Mouse (Mus musculus) limb, embryonic 10.5 days (tissue): ENCODE results near the gene Slc24a4. TPM values are rescaled to one million over a fixed set of nuclear protein-coding genes. Genes with fewer than 3 reads are reported as not detected.

Experiments used
- DNase-seq: peaks from one replicate; pipeline ENCODE4 v3.0.0-alpha.2; 2017; ENCODE audit warnings: low spot score
- H3K27ac ChIP-seq: fragments of 300-500 bp; sonication (generic); 2 replicates; pipeline ENCODE4 v1.5.1; 2016; ENCODE audit warnings: mild to moderate bottlenecking
- H3K27me3 ChIP-seq: fragments of 300-500 bp; sonication (generic); 2 replicates; pipeline ENCODE4 v1.6.1; 2016; ENCODE audit warnings: low read depth, mild to moderate bottlenecking; ENCODE audit not compliant: poor library complexity, severe bottlenecking
- H3K36me3 ChIP-seq: fragments of 300-500 bp; sonication (generic); 2 replicates; pipeline ENCODE4 v1.6.1; 2016; ENCODE audit warnings: mild to moderate bottlenecking, moderate library complexity
- H3K4me1 ChIP-seq: fragments of 300-500 bp; sonication (generic); 2 replicates; pipeline ENCODE4 v1.6.1; 2016
- H3K4me3 ChIP-seq: fragments of 300-500 bp; sonication (generic); 2 replicates; pipeline ENCODE4 v1.5.1; 2016; ENCODE audit warnings: mild to moderate bottlenecking, moderate library complexity
- H3K9me3 ChIP-seq: fragments of 300-500 bp; sonication (generic); replicated peaks from 2 replicates; pipeline ENCODE4 v1.6.1; 2016; ENCODE audit warnings: mild to moderate bottlenecking
- WGBS: fragments of 180-500 bp; shearing (Covaris S2); methylation state at CpG from one replicate; pipeline ENCODE4 v1.1.7; 2016; 5-methylcytosine and 5-hydroxymethylcytosine counted together
- polyA plus RNA-seq: library from polyadenylated mRNA; unstranded; fragments of >200 nt; fragmentation: Nextera tagmentation; extraction: Ambion mirVana; gene quantifications from 2 replicates; pipeline ENCODE4 v1.2.1, GENCODE M21; 2016

Gene Slc24a4
- polyA plus RNA-seq, 1 experiment from 2014 or later: not detected

- Histone ChIP-seq H3K4me1 (peaks cover 21% of the 10 kb centered on the region), H3K27ac (peak overlapping the region; percentile 5; the same call in 1 of the 2 replicates), H3K4me3 (peak overlapping the region; percentile 58), H3K27me3 (peaks cover 79% of the 10 kb centered on the region), H3K9me3 (no peaks in the 10 kb centered on the region), H3K36me3 (no peaks in the 10 kb centered on the region)
- peak; percentile 74 for DNase-seq
- 1% methylated on average over 73 of the region's 73 CpGs for WGBS
Measured at GRCm38 (mm10) chr12:102128791-102129507, 416 bp downstream of the Slc24a4 start.

- Histone ChIP-seq H3K27me3 (peaks cover 79% of the 10 kb centered on the region), H3K4me1 (peaks cover 21% of the 10 kb centered on the region), H3K9me3 (no peaks in the 10 kb centered on the region), H3K4me3 (peak overlapping the region; percentile 58), H3K27ac (no peak overlapping the region), H3K36me3 (no peaks in the 10 kb centered on the region)
- DNase-seq: no peak
- WGBS: 4% methylated on average over 14 of the region's 14 CpGs
Measured at GRCm38 (mm10) chr12:102129508-102130030, 1.0 kb downstream of the Slc24a4 start.

GRCm38 (mm10) chr12:102139710-102140109, 11.2 kb downstream of the Slc24a4 start:
- DNase-seq: no peak
- Histone ChIP-seq H3K27ac (no peak overlapping the region), H3K36me3 (no peaks in the 10 kb centered on the region), H3K4me1 (no peaks in the 10 kb centered on the region), H3K27me3 (no peaks in the 10 kb centered on the region), H3K9me3 (no peaks in the 10 kb centered on the region), H3K4me3 (no peak overlapping the region)
- 89% methylated on average over 10 of the region's 10 CpGs for WGBS

- no peaks in the 10 kb centered on the region for H3K27me3 ChIP-seq
- no peak overlapping the region for H3K4me3 ChIP-seq
- H3K36me3 ChIP-seq: no peaks in the 10 kb centered on the region
- WGBS: 73% methylated on average over 5 of the region's 5 CpGs
- no peaks in the 10 kb centered on the region for H3K9me3 ChIP-seq
- no peaks in the 10 kb centered on the region for H3K4me1 ChIP-seq
- H3K27ac ChIP-seq: no peak overlapping the region
- no peak for DNase-seq
Measured at GRCm38 (mm10) chr12:102141330-102141729, 12.8 kb downstream of the Slc24a4 start.

- no peaks in the 10 kb centered on the region for H3K27me3 ChIP-seq
- 52% methylated on average over 4 of the region's 4 CpGs for WGBS
Measured at GRCm38 (mm10) chr12:102147678-102148077, 19.1 kb downstream of the Slc24a4 start.

DNA sequence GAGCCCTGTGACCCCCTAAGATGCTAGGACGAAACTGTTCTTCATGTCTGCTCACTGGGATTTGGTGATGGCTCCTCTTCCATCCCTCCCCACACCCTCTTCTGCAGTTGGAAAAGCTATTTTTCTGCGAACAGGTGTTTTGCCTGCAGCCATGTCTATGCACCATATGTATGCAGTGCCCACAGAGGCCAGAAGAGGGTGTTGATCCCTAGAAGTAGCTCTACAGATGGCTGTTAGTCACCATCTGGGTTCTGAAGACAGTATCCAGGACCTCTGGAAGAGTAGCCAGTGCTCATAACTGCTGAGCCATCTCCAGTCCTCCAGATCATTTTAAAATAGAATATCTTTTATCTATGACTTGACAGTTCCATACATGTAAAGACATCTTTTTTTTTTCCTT, 20.2 kb downstream of the Slc24a4 start:
- Histone ChIP-seq H3K27ac (no peak overlapping the region), H3K4me1 (peaks cover 4% of the 10 kb centered on the region), H3K36me3 (no peaks in the 10 kb centered on the region), H3K9me3 (no peaks in the 10 kb centered on the region), H3K4me3 (no peak overlapping the region), H3K27me3 (no peaks in the 10 kb centered on the region)
- no peak for DNase-seq
- 88% methylated on average over 2 of the region's 2 CpGs for WGBS

More at GRCm38 (mm10) chr12:102147678-102148077, 19.1 kb downstream of the Slc24a4 start:
- no peaks in the 10 kb centered on the region for H3K36me3 ChIP-seq
- no peak overlapping the region for H3K4me3 ChIP-seq
- peaks cover 4% of the 10 kb centered on the region for H3K4me1 ChIP-seq
- H3K27ac ChIP-seq: no peak overlapping the region
- H3K9me3 ChIP-seq: no peaks in the 10 kb centered on the region
- DNase-seq: no peak

DNA sequence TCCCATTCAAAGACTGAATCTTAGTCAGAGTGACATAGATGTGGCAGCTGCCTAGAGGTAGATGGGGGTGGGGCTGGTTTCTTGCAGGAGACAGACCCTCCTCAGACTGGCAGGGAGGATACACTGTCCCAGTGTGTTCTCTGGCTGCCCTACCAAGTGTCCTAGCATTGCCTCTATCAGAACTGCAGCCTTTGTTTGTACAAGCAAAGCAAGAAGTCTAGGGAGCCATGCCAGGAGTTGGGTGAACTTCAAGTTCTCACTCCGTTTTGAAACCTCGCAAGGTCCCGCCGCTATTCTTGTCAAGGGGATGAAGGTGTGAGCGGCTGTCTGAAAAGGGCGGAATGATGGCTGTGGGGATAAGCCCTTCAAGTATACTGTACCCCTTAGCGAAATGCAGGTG, 22.7 kb downstream of the Slc24a4 start:
- H3K36me3 ChIP-seq: no peaks in the 10 kb centered on the region
- no peak overlapping the region for H3K27ac ChIP-seq
- no peaks in the 10 kb centered on the region for H3K9me3 ChIP-seq
- H3K27me3 ChIP-seq: no peaks in the 10 kb centered on the region
- no peak overlapping the region for H3K4me3 ChIP-seq
- 89% methylated on average over 7 of the region's 7 CpGs for WGBS
- H3K4me1 ChIP-seq: peaks cover 4% of the 10 kb centered on the region
- no peak for DNase-seq

- Histone ChIP-seq H3K9me3 (no peaks in the 10 kb centered on the region), H3K4me1 (no peaks in the 10 kb centered on the region), H3K4me3 (no peak overlapping the region), H3K27ac (no peak overlapping the region), H3K27me3 (no peaks in the 10 kb centered on the region), H3K36me3 (no peaks in the 10 kb centered on the region)
- no peak for DNase-seq
- 93% methylated on average over 7 of the region's 7 CpGs for WGBS
Measured at GRCm38 (mm10) chr12:102153796-102154195, 25.3 kb downstream of the Slc24a4 start.

GRCm38 (mm10) chr12:102154815-102155214, 26.3 kb downstream of the Slc24a4 start:
- H3K36me3 ChIP-seq: no peaks in the 10 kb centered on the region

DNA sequence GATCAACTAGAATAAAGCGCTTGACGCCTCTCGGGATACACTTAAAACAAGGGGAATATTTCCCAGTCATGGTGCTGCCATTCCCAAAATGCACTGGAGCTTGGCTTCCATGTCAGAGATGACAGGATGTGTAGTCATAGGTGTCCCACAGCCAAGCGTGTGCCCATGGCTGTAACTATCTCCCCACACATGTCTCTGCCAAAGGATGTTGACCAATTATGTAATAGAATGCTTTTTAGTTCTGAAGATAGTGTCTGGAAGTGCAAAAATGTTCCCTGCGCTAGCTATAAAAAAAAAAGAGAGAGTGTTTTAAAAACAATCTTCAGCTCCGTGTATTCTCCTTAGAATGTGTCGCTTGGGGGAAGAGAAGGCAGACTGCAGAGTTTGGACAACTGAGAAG, 36.1 kb downstream of the Slc24a4 start:
- Histone ChIP-seq H3K4me1 (peaks cover 14% of the 10 kb centered on the region), H3K27me3 (no peaks in the 10 kb centered on the region), H3K36me3 (no peaks in the 10 kb centered on the region), H3K27ac (no peak overlapping the region), H3K4me3 (no peak overlapping the region), H3K9me3 (no peaks in the 10 kb centered on the region)
- DNase-seq: no peak
- 93% methylated on average over 7 of the region's 7 CpGs for WGBS

More at GRCm38 (mm10) chr12:102154815-102155214, 26.3 kb downstream of the Slc24a4 start:
- 79% methylated on average over 1 of the region's 1 CpGs for WGBS
- DNase-seq: no peak
- H3K27ac ChIP-seq: no peak overlapping the region
- no peaks in the 10 kb centered on the region for H3K27me3 ChIP-seq
- no peaks in the 10 kb centered on the region for H3K9me3 ChIP-seq
- no peaks in the 10 kb centered on the region for H3K4me1 ChIP-seq
- no peak overlapping the region for H3K4me3 ChIP-seq

DNA sequence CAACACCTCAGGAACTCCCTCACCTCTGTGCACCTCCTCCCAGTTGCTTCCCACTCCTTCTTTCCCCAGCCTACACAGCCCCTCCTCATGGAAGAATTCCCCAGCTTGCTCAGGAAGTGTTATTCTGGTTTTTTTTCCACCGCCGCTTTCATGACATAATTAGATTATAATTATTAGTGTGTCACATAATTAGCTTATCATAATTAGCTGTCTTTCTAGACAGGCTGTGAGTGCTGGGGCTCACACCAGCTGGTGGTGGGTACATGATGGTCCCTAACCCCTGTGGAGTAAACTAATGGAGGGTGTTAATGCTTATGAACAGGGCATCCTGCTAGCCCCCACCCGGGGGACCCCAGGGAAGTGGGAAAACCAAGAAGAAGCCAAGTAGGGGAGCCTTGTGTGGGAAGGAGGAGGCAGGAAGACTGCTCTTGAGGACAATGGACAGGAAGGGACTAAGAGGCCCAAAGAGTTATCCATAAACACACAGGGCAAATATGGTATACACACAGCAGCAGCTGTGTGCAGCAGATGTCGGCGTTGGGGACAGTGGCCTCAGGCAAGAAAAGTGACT, 38.2 kb downstream of the Slc24a4 start:
- no peak overlapping the region for H3K4me3 ChIP-seq
- H3K27me3 ChIP-seq: no peaks in the 10 kb centered on the region
- DNase-seq: no peak
- peaks cover 14% of the 10 kb centered on the region for H3K4me1 ChIP-seq
- no peaks in the 10 kb centered on the region for H3K9me3 ChIP-seq
- H3K36me3 ChIP-seq: no peaks in the 10 kb centered on the region
- WGBS: 54% methylated on average over 5 of the region's 5 CpGs
- H3K27ac ChIP-seq: no peak overlapping the region

DNA sequence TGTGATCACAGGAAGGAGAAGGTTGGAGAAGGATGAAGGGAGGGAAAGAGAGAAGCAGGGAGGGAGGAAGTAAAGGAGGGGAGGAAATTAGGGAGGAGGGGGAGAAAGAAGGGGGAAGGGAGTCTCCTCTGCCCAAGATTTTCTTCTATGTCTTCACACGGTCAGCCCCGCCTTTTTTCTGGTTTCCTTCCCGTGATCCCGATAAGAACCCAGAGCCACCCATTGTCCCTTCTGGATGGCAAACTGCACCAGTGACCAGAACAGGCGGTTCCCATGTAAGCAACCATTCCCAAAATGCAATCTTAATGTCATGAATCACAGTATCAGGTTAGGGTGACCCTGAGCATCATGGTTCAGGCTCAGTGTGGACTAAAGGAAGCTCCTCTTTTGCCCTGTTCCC, 38.8 kb downstream of the Slc24a4 start:
- Histone ChIP-seq H3K4me1 (peaks cover 14% of the 10 kb centered on the region), H3K36me3 (no peaks in the 10 kb centered on the region), H3K27ac (0 out of 2 replicates have a peak overlapping the region, but pooled peaks have one; percentile 5), H3K4me3 (no peak overlapping the region), H3K9me3 (no peaks in the 10 kb centered on the region), H3K27me3 (no peaks in the 10 kb centered on the region)
- DNase-seq: no peak
- 74% methylated on average over 5 of the region's 5 CpGs for WGBS

DNA sequence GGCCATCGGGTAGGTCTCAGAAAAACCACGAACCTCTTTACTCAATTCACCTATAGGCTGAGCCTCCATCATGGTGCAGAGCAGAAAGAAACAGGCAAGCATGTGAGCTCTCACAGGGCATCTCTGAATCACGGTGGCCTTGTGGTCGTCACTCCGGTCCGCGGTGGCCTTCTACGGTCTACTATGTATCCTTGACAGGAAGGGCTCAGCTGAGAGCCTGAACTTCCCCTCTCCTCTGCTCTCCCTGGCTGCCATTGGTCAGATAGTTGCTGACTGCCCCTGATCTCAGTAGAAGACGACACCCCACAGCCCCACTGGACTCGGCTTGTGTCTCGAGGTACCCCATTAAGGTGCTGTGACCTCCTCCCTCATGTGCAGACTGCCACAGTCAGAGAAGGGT, 44.2 kb downstream of the Slc24a4 start:
- no peak for DNase-seq
- no peaks in the 10 kb centered on the region for H3K9me3 ChIP-seq
- WGBS: 82% methylated on average over 11 of the region's 11 CpGs
- H3K4me3 ChIP-seq: no peak overlapping the region
- no peak overlapping the region for H3K27ac ChIP-seq
- H3K4me1 ChIP-seq: no peaks in the 10 kb centered on the region
- H3K36me3 ChIP-seq: no peaks in the 10 kb centered on the region
- no peaks in the 10 kb centered on the region for H3K27me3 ChIP-seq
